Mouse (Mus musculus) gastrocnemius, adult 2 months (tissue): Measurements from ENCODE around the gene Cdkl1. TPM values are rescaled to one million over a fixed set of nuclear protein-coding genes. Genes with fewer than 3 reads are reported as not detected.

ENCODE experiments used
- DNase-seq: peaks from one replicate; pipeline ENCODE4 v3.0.0; 2022
- H3K27ac ChIP-seq: fragments of 200-600 bp; 2 replicates; pipeline ENCODE4 v1.8.1; 2022; ENCODE audit warnings: mild to moderate bottlenecking
- H3K4me3 ChIP-seq: fragments of 200-600 bp; 2 replicates; pipeline ENCODE4 v1.8.1; 2022; ENCODE audit warnings: mild to moderate bottlenecking, moderate library complexity
- CTCF ChIP-seq: fragments of 200-600 bp; IDR thresholded peaks from 2 replicates; pipeline ENCODE4 v1.8.1; 2022; ENCODE audit warnings: antibody characterized with exemption, mild to moderate bottlenecking, moderate library complexity
- intact Hi-C: fragments of 180-260 bp; cut with DNase I; formaldehyde crosslinking; loops from one replicate; pipeline ENCODE4 v1.15.1; 2025
- total RNA-seq, 2 experiments: library from RNA; stranded (reverse); gene quantifications; 2 replicates each; pipeline ENCODE4 v1.2.3; 2021

Cdkl1 gene
- total RNA-seq, 2 experiments from 2014 or later: 0.69 to 1.3 TPM

DNA sequence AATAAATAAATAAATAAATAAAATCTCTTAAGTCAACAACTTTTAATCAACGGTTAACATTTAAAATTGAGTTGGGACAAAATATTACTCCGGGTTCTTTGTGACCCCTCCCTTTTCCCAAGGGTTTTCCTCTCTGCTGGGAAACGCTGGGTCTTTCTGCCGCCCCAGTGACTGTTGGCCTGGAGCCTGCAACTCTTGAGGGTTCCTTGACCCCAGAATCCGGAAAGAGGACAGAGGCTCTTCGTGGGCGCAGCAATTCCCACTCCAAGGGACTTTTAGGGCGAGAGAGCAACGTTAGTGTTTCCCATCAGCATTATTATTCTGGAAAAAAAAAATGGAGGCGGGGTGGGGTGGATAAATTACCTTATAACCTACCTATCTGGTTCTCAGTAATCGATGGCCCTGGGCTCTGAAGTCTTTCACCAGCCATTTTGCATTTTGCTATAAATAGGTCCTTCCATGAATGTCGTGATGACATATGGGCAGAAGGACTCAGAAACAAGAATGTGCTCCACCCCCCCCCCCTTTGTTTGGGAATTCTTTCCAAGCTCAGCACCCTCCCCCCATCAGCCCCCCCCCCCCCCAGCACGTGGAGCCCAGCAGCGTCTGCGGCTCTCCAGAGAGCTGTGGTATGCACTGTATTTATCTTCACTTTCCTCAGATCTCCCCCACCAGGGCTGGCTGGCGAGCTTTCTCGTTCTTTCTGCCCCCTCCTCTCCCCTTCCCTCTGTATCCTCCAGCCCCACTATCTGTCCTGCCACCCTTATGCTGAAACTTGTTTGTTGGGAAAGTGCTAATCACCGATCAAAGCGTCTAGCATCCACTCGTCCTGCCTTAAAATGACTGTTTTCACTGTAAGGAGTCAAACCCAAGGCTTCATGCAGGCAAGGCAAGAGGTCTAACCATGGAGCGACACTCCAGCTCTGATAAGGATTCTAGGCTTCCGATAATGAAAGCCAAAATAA is 32.6 kb downstream of the Cdkl1 start:
- intact Hi-C loops: loop anchor here (5.0 to 10.0 kb wide), 4 partner anchors 34 to 386 kb away; partner anchors contain the start of gene Cdkl1

GRCm38 (mm10) chr12:69757418-69758141 is 33.5 kb downstream of the Cdkl1 start:
- intact Hi-C loops: loop anchor here (1.0 to 10.0 kb wide), 5 partner anchors 35 to 387 kb away; partner anchors contain the start of genes Cdkl1 and Map4k5
- peak; percentile 93; the same call in 1 of the 2 replicates for TF ChIP-seq CTCF
- Histone ChIP-seq H3K4me3 (peak overlapping the region; percentile 62), H3K27ac (peak overlapping the region; percentile 85)
- peak; percentile 91 for DNase-seq

More for the DNA sequence above, 32.6 kb downstream of the Cdkl1 start:
- Histone ChIP-seq H3K27ac (peak overlapping the region; percentile 85), H3K4me3 (peak overlapping the region; percentile 62)
- TF ChIP-seq CTCF: no peak
- DNase-seq: peak; percentile 25

- no peak for TF ChIP-seq CTCF
- Histone ChIP-seq H3K27ac (no peak overlapping the region), H3K4me3 (no peak overlapping the region)
- no peak for DNase-seq
- intact Hi-C loops: loop anchor here (5.0 to 10.0 kb wide), 4 partner anchors 36 to 389 kb away; partner anchors contain the start of gene Cdkl1
Measured at GRCm38 (mm10) chr12:69756015-69756414, 35.1 kb downstream of the Cdkl1 start.

GRCm38 (mm10) chr12:69753936-69754335 is 37.1 kb downstream of the Cdkl1 start:
- Histone ChIP-seq H3K27ac (no peak overlapping the region), H3K4me3 (no peak overlapping the region)
- DNase-seq: no peak
- intact Hi-C loops: loop anchor here (10.0 kb wide), 3 partner anchors 71 to 391 kb away; no protein-coding TSS in a partner anchor
- no peak for TF ChIP-seq CTCF

DNA sequence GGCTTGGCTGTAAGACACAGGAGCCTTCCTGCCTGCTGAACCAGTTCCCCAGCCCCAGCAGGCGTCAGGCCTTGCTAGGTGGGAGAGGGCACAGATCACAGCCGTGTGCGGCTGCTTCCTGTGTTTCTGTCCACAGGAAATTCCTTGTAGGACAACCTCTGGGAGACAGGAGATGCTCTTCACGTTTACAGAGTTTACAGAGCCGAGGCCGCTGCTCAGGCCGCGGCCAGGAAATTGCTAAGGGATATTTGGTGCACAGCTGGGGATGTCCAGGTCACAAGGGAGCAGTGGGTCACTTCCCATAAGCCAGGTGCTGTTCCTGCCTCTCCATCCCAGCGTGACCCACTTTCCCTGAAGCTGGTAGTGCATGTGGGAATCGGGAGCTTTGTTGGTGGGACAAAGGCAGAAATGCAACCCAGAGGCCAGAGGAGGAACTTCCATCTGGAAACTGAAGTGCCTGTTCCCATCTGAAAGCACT is 39.2 kb downstream of the Cdkl1 start:
- Histone ChIP-seq H3K27ac (peak overlapping the region; percentile 62), H3K4me3 (peak overlapping the region; percentile 32)
- TF ChIP-seq CTCF: no peak
- peak; percentile 24 for DNase-seq
- intact Hi-C loops: loop anchor here (10.0 kb wide), 3 partner anchors 73 to 393 kb away; no protein-coding TSS in a partner anchor

DNA sequence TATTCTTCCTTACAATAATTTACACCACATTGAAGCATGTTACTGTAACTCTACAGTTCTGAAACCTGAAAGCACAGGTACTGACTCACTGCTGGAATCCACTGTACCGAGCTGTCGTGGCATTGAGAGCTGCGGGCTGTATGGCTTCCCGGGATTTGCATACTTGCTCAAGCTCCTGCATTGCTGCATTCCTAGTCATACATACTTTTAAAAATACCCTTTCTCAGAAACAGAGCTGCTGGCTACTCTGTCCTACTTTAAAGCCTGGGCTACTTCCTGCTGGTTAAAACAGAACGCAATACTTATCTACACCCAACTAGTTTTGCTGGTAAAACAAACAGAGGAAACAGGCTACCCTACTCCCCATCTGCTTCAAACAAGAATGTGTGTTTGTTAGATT is 46.9 kb downstream of the Cdkl1 start:
- no peak overlapping the region for H3K27ac ChIP-seq
- H3K4me3 ChIP-seq: no peak overlapping the region
- TF ChIP-seq CTCF: no peak
- DNase-seq: no peak
- intact Hi-C loops: no loop called here

GRCm38 (mm10) chr12:69741965-69742364 is 49.1 kb downstream of the Cdkl1 start:
- no peak overlapping the region for H3K4me3 ChIP-seq
- no peak for DNase-seq
- H3K27ac ChIP-seq: no peak overlapping the region
- intact Hi-C loops: no loop called here
- TF ChIP-seq CTCF: no peak

GRCm38 (mm10) chr12:69733923-69734322 is 57.1 kb downstream of the Cdkl1 start:
- Histone ChIP-seq H3K4me3 (peak overlapping the region; percentile 50), H3K27ac (peak overlapping the region; percentile 77)
- DNase-seq: no peak
- TF ChIP-seq CTCF: no peak
- intact Hi-C loops: loop anchor here (2.0 kb wide), 1 partner anchor 161 kb away; no protein-coding TSS in a partner anchor

DNA sequence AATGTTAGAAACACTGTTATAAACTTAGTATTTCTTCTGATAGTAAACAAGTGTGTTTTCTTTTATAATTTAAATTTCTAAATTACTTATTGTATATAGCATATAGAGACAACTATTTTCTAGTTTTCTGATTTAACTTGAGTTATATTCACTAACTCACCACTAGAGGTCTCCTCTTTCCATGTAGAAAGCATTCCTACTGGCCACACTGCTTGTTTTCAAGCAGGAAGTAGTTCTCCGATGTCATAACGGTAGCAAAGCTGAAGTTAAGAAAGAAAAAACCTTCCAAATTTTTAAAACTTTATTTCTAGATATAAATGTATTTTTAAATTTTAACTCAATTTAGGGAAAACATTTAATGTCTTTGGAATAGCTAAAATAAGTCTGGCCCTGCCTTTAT is 57.5 kb downstream of the Cdkl1 start:
- peak; percentile 84 for TF ChIP-seq CTCF
- Histone ChIP-seq H3K4me3 (peak overlapping the region; percentile 50), H3K27ac (peak overlapping the region; percentile 77)
- intact Hi-C loops: no loop called here
- no peak for DNase-seq

DNA sequence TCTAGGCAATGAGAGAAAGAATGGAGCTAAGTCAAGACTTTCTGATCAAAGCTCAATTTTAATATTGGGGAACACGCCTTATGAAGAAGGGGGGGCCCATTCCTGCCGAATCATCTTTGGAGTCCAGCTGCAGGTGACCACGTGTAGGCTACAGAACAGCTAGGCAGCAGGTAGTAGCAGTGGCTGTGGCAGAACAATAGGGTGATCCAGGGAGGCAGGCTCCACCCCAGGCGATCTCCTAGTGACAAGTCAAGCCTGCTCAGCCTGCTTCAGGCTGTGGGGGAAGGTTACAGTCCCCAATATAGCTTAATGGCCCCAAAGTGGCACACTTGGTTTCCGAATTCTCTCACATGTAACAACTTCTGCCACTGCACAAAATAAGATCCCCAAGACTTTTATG is 58.8 kb downstream of the Cdkl1 start:
- no peak overlapping the region for H3K4me3 ChIP-seq
- no peak overlapping the region for H3K27ac ChIP-seq
- intact Hi-C loops: no loop called here
- DNase-seq: no peak
- no peak for TF ChIP-seq CTCF

DNA sequence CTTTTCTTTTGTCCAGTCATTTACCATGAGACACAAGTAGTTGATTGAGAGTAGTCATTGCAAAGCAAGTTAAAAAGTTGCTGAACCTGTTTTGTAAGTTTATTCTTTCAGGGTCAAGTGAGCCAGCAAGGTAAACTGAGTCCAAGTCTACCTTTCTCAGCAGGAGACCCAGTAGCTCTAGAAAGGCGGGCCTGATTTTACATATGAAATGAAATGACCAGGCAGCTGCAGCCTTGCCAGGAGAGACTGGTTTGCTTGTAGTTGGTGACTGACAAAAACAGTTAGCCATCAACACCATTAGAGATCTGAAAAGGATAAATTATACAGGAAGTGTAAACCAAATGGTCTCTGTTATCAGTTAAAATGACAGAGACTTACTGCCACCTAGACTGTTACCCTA is 60.8 kb downstream of the Cdkl1 start:
- intact Hi-C loops: no loop called here
- no peak overlapping the region for H3K27ac ChIP-seq
- H3K4me3 ChIP-seq: no peak overlapping the region
- TF ChIP-seq CTCF: no peak
- no peak for DNase-seq

- Histone ChIP-seq H3K4me3 (no peak overlapping the region), H3K27ac (no peak overlapping the region)
- intact Hi-C loops: no loop called here
- no peak for TF ChIP-seq CTCF
- no peak for DNase-seq
Measured at GRCm38 (mm10) chr12:69729246-69729645, 61.8 kb downstream of the Cdkl1 start.
